Mouse (Mus musculus) bone marrow, adult 2 months (tissue): ENCODE results near the gene AA986860.

Experiments used
- CTCF ChIP-seq: fragments of 200-500 bp; IDR thresholded peaks from 2 replicates; pipeline ENCODE4 v1.5.1; 2011; ENCODE audit warnings: low read length, control low read depth; ENCODE audit not compliant: control insufficient read depth, insufficient read depth
- POLR2A ChIP-seq: fragments of 200-500 bp; IDR thresholded peaks from 2 replicates; pipeline ENCODE4 v1.6.1; 2011; ENCODE audit warnings: low read depth, mild to moderate bottlenecking, control low read depth, low read length, borderline replicate concordance; ENCODE audit not compliant: control insufficient read depth

GRCm38 (mm10) chr1:130737916-130738315 is 6.1 kb downstream of the AA986860 start:
- no peak for TF ChIP-seq POLR2A
- TF ChIP-seq CTCF = no peak
